Mouse (Mus musculus) erythroblast, embryonic 14.5 days (primary cell): Measurements from ENCODE around the gene Mindy3.

ENCODE experiments used
- GATA1 ChIP-seq: IDR thresholded peaks from 2 replicates; pipeline ENCODE4 v1.6.1; 2012; ENCODE audit warnings: low read length, inconsistent platforms, mixed read lengths
- TAL1 ChIP-seq: IDR thresholded peaks from 3 replicates; pipeline ENCODE4 v1.6.1; 2012; ENCODE audit warnings: low read length, inconsistent platforms, mixed read lengths

- TF ChIP-seq GATA1 (no peak), TAL1 (no peak)
These were observed at the start of gene Mindy3 for GRCm38 (mm10) chr2:12419262-12419655.
